Comparison of ENCODE assay signal across 33 mouse cellular contexts in the genomic region with DNA sequence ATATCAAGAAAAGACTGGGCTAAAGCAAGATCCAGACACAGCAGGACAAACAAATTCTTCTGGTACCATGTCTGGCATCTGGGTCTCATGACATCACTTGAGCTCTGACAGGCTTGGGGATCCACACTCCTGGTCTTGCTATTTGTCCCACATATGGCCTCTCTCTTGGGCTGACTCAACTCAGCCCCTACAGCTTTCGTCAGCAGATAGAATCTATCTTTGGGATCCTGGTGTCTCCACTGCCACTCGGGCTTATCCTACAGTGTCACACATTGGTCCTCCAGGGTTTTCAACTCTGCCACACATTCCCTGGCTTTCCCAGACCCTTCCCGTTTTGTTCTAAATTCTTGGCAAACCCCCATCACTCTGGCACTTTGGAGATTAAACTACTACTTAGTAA.
"Had no signal": no experiment of that assay in that cellular context is flagged by ENCODE, and none has a peak within 500 bp of the region (broad histone marks: within the 10 kb centered on the region; RNA-seq: fewer than 3 reads in every experiment).

No protein-coding gene starts in this region.

- H3K9ac ChIP-seq: heart, embryonic 12.5 days; heart, embryonic 13.5 days; heart, embryonic 15.5 days; hindbrain, embryonic 12.5 days; hindbrain, embryonic 14.5 days; hindbrain, embryonic 15.5 days; intestine, embryonic 15.5 days; kidney, embryonic 15.5 days had no signal

- H3K4me2 ChIP-seq: heart, embryonic 11.5 days; heart, embryonic 12.5 days; heart, embryonic 13.5 days; heart, embryonic 15.5 days; hindbrain, embryonic 12.5 days; hindbrain, embryonic 14.5 days; hindbrain, embryonic 15.5 days; intestine, embryonic 15.5 days; kidney, embryonic 15.5 days had no signal

- DNase-seq: heart, postnatal 10 days; heart, postnatal 14 days; heart, postnatal 36 days; heart, postnatal 4 days; kidney, adult 11 months; kidney, adult 18-20 months; kidney, adult 2 months; kidney, adult 8-10 months; kidney, postnatal 10 days; kidney, postnatal 14 days; kidney, postnatal 25 days; kidney, postnatal 36 days; kidney, postnatal 4 days; layer of hippocampus, adult 9-11 months; layer of hippocampus, postnatal 36 days had no signal

- H3K27ac ChIP-seq: heart, embryonic 13.5 days; heart, embryonic 15.5 days; hindbrain, embryonic 10.5 days; hindbrain, embryonic 12.5 days; hindbrain, embryonic 14.5 days; hindbrain, embryonic 15.5 days; hindbrain, postnatal 0 days; intestine, embryonic 15.5 days; kidney, embryonic 15.5 days; kidney, postnatal 0 days; layer of hippocampus, adult 2 months; left cerebral cortex, adult 2 months had no signal

- H3K27me3 ChIP-seq: hindbrain, embryonic 12.5 days; hindbrain, embryonic 15.5 days; intestine, embryonic 15.5 days had no signal

- ATAC-seq: hindbrain, embryonic 16.5 days; hindbrain, postnatal 0 days; inflammation-experienced regulatory T-cells, adult 6 months; intestine, embryonic 15.5 days; intestine, embryonic 16.5 days; intestine, postnatal 0 days had no signal

- H3K36me3 ChIP-seq: heart, embryonic 12.5 days; heart, embryonic 13.5 days; heart, embryonic 15.5 days; hindbrain, embryonic 10.5 days; hindbrain, embryonic 12.5 days; hindbrain, embryonic 15.5 days; intestine, embryonic 15.5 days; kidney, embryonic 15.5 days had no signal

- H3K4me3 ChIP-seq: heart, embryonic 12.5 days; heart, embryonic 13.5 days; heart, embryonic 15.5 days; hindbrain, embryonic 10.5 days; hindbrain, embryonic 12.5 days; hindbrain, embryonic 15.5 days; intestine, embryonic 15.5 days; kidney, embryonic 15.5 days; layer of hippocampus, adult 2 months; left cerebral cortex, adult 2 months had no signal

- H3K4me1 ChIP-seq: heart, embryonic 12.5 days; heart, embryonic 15.5 days; hindbrain, embryonic 10.5 days; hindbrain, embryonic 12.5 days; hindbrain, embryonic 15.5 days; intestine, embryonic 15.5 days; kidney, embryonic 15.5 days had no signal

- H3K9me3 ChIP-seq: heart, embryonic 12.5 days; heart, embryonic 13.5 days; heart, embryonic 15.5 days; hindbrain, embryonic 10.5 days; hindbrain, embryonic 12.5 days; hindbrain, embryonic 15.5 days; intestine, embryonic 15.5 days; kidney, embryonic 15.5 days had no signal
